Mouse (Mus musculus) forebrain, embryonic 12.5 days (tissue): Measurements from ENCODE around the gene Fam102a. TPM values are rescaled to one million over a fixed set of nuclear protein-coding genes. Genes with fewer than 3 reads are reported as not detected.
A peak's percentile ranks its signal among the peaks of the same experiment; 100 is the strongest.

Source experiments
- ATAC-seq: fragments of 200-750 bp; cut with Nextera tagmentation; 2 replicates; pipeline ENCODE4 v1.8.0; 2017; ENCODE audit warnings: moderate TSS enrichment; ENCODE audit not compliant: low FRiP score
- H3K27ac ChIP-seq: fragments of 300-500 bp; sonication (generic); 2 replicates; pipeline ENCODE4 v1.5.1; 2016; ENCODE audit warnings: mild to moderate bottlenecking
- H3K27me3 ChIP-seq: fragments of 300-500 bp; sonication (generic); 2 replicates; pipeline ENCODE4 v1.6.1; 2016; ENCODE audit warnings: mild to moderate bottlenecking
- H3K36me3 ChIP-seq: fragments of 300-500 bp; sonication (generic); replicated peaks from 2 replicates; pipeline ENCODE4 v1.6.1; 2016; ENCODE audit warnings: mild to moderate bottlenecking
- H3K4me1 ChIP-seq: fragments of 300-500 bp; sonication (generic); 2 replicates; pipeline ENCODE4 v1.6.1; 2016
- H3K4me2 ChIP-seq: fragments of 300-500 bp; sonication (generic); 2 replicates; pipeline ENCODE4 v1.6.1; 2016; ENCODE audit warnings: mild to moderate bottlenecking, moderate library complexity
- H3K4me3 ChIP-seq: fragments of 300-500 bp; sonication (generic); replicated peaks from 2 replicates; pipeline ENCODE4 v1.5.1; 2016; ENCODE audit warnings: mild to moderate bottlenecking
- H3K9ac ChIP-seq: fragments of 300-500 bp; sonication (generic); 2 replicates; pipeline ENCODE4 v1.6.1; 2016; ENCODE audit warnings: mild to moderate bottlenecking
- H3K9me3 ChIP-seq: fragments of 300-500 bp; sonication (generic); 2 replicates; pipeline ENCODE4 v1.6.1; 2016
- WGBS: fragments of 180-500 bp; shearing (Covaris S2); methylation state at CpG from one replicate; pipeline ENCODE4 v1.1.7; 2016; 5-methylcytosine and 5-hydroxymethylcytosine counted together
- polyA plus RNA-seq: library from polyadenylated mRNA; unstranded; fragments of >200 nt; fragmentation: Nextera tagmentation; extraction: Ambion mirVana; gene quantifications from 2 replicates; pipeline ENCODE4 v1.2.1, GENCODE M21; 2016

Gene Fam102a
- polyA plus RNA-seq, 1 experiment from 2014 or later, result 8.7 TPM

DNA sequence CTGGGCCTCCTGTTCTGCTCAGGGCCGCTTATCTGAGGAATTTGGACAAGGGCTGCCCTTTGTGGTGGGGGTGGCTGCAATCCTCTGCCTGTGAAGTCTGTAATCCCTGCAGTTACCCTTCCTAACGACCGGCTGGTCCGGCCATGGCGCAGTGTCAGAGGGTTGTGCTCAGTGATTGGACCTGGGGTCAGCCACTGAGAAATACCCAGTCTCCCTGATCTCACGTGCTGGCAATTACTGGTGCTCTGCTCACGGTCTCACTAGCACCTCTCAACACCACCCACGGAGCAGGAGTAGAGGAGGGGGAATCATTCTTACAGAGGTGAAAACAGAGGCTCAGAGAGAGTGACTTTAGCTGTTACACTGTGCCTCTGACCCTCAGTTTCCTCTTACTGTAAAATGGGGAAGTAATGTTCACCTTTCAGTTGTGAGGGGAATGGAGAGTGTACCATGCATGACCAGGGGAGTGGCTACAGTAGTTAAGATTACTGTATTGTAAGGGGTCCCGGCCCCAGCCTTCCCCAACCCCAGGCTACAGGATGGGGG, 2.3 kb downstream of the Fam102a start:
- 9% methylated on average over 9 of the region's 9 CpGs for WGBS
- peak overlapping the region; percentile 87 for H3K9ac ChIP-seq
- H3K4me3 ChIP-seq, result peak overlapping the region; percentile 93
- H3K27ac ChIP-seq, result 0 out of 2 replicates have a peak overlapping the region, but pooled peaks have one; percentile 43
- no peaks in the 10 kb centered on the region for H3K36me3 ChIP-seq
- H3K27me3 ChIP-seq, result no peaks in the 10 kb centered on the region
- no peak for ATAC-seq
- H3K4me2 ChIP-seq, result peak overlapping the region; percentile 80
- no peaks in the 10 kb centered on the region for H3K9me3 ChIP-seq
- H3K4me1 ChIP-seq, result peaks cover 66% of the 10 kb centered on the region

DNA sequence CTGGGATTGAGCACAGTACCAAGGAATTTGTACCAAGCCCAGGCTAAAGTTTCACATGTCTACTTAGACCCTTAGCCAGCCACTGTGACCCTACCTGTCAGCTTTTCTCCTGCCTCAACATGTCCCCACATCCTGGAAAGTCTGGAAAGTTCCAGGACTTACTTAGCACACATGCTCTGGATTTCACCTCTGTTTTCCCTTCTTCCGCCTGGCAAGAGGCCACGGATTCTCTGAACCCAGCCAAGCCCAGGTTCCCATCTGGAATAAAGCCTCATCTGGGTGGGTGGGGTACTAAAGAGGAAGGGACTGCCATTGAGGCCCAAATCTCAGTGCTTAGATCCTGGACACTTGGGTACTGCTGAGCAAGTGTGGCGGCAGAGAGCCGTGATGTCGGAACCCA, 2.8 kb downstream of the Fam102a start:
- peak overlapping the region; percentile 87; the same call in 1 of the 2 replicates for H3K9ac ChIP-seq
- no peaks in the 10 kb centered on the region for H3K27me3 ChIP-seq
- no peaks in the 10 kb centered on the region for H3K9me3 ChIP-seq
- ATAC-seq, result no peak
- no peak overlapping the region for H3K27ac ChIP-seq
- H3K36me3 ChIP-seq, result no peaks in the 10 kb centered on the region
- WGBS, result 86% methylated on average over 5 of the region's 5 CpGs
- peak overlapping the region; percentile 80 for H3K4me2 ChIP-seq
- H3K4me3 ChIP-seq, result peak overlapping the region; percentile 93
- peaks cover 68% of the 10 kb centered on the region for H3K4me1 ChIP-seq

DNA sequence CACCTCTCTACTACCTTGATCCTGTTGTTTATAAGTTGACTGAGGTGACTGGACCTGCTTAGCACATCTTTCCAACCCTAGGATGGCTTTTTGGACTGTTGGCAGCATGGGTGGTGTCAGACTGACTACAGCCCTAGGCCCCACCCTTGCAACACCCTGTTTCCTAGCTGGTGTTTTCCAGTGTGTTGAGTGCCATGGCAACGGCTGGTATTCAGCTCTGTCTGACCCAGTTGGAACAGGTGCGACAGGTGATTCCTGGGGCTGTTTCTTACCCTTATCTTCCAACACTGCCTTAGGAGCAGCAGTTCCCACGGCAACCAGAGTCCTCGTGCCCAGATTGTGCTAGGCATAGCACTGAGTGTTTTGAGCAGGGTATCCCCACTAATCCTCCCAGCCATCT, 3.3 kb downstream of the Fam102a start:
- Histone ChIP-seq H3K9me3 (no peaks in the 10 kb centered on the region), H3K27me3 (no peaks in the 10 kb centered on the region), H3K4me1 (peaks cover 68% of the 10 kb centered on the region), H3K36me3 (no peaks in the 10 kb centered on the region), H3K4me2 (0 out of 2 replicates have a peak overlapping the region, but pooled peaks have one; percentile 80), H3K4me3 (no peak overlapping the region), H3K9ac (no peak overlapping the region), H3K27ac (no peak overlapping the region)
- no peak for ATAC-seq
- WGBS, result 75% methylated on average over 4 of the region's 4 CpGs

DNA sequence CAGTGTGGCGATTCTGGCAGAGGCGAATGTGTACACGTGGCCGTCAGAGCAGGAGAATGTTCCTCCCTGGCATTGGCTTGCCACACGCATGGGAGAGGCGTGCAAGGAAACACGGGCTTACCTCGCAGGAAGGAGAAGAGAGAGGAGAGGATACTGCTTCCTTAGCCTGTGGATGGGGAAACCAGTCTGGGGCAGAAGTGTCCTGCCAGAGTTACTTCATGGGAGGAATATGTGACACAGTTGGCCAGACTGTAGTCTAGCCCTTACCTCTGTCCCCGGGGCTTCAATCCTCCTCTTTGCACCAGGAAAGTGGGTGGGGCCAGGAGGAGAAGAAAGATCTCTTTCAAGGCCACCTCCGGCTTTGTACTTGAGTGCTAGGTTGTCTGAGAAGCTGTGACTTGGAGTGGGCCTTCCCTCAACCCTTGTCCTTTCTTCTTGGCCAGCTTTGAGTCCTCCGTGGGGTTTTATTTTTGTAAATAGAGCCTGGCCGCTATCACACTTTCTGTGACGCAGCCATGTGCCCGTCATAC, 4.4 kb downstream of the Fam102a start:
- WGBS, result 80% methylated on average over 14 of the region's 14 CpGs
- no peak overlapping the region for H3K27ac ChIP-seq
- no peak overlapping the region for H3K4me3 ChIP-seq

DNA sequence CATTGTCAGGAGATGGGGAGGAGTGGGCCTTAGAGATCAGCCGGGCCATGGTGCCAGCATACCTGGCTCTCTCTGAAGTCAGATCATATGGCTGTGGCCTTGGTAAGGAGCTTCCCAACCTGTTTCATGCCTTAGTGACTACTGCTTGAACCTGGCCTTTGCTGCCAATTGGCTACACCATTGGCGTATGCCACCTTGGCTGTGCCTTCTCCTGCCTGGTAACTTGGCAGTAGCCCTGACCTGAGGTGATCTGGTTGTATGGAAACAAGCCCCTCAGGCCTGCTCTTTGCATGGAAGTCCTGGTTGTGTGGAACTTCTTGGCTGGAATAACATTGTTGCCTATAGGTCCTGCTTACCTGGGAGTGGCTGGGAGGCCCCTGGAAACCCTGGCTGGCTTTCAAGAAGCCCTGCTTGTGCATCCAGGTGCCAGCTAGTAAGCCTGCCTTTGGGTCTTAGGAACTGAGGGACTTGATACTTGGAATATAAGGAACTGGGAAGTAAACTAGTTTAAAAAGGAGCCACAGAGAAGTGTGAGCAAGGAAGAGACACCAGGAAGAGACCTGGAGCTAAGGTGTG, 6.3 kb downstream of the Fam102a start:
- H3K4me3 ChIP-seq, result no peak overlapping the region
- 80% methylated on average over 2 of the region's 2 CpGs for WGBS
- H3K27ac ChIP-seq, result no peak overlapping the region
- H3K9ac ChIP-seq, result no peak overlapping the region
- H3K9me3 ChIP-seq, result no peaks in the 10 kb centered on the region
- no peaks in the 10 kb centered on the region for H3K27me3 ChIP-seq
- H3K36me3 ChIP-seq, result no peaks in the 10 kb centered on the region
- H3K4me2 ChIP-seq, result no peak overlapping the region
- ATAC-seq, result no peak
- peaks cover 48% of the 10 kb centered on the region for H3K4me1 ChIP-seq

More for the DNA sequence above, 4.4 kb downstream of the Fam102a start:
- Histone ChIP-seq H3K36me3 (no peaks in the 10 kb centered on the region), H3K9ac (no peak overlapping the region), H3K4me2 (no peak overlapping the region), H3K27me3 (no peaks in the 10 kb centered on the region), H3K4me1 (peaks cover 59% of the 10 kb centered on the region), H3K9me3 (no peaks in the 10 kb centered on the region)
- ATAC-seq, result no peak

DNA sequence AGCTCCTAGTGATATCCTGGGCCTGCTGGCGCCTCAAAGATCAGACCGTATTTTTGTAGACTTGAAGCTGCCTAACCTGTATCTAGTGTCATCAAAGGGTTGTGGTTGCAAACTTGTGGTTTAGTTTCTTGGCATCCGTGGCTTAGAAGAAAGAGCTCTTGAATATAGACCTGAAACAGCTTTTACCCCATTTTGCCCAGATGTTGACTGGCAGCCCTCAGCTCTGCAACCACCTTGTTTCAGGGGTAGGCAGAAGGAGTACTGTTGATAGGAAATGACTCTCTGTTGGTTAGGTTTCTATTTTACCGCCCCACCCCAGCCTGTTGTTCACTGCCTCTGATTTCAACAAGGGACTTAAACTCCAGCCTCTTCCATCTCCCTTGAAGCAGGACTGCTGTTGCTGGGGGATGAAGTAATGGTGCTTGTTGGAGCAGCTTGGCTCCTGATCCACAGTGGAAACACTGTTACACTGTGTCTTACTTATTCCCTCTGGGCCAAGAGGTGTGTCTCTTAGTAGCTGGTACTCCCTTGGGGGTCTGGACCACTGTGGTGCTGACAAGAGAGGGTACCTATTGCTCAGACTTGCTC, 6.9 kb downstream of the Fam102a start:
- H3K4me1 ChIP-seq, result peaks cover 43% of the 10 kb centered on the region
- H3K4me2 ChIP-seq, result no peak overlapping the region
- H3K9ac ChIP-seq, result no peak overlapping the region
- no peak overlapping the region for H3K27ac ChIP-seq
- no peak overlapping the region for H3K4me3 ChIP-seq
- no peaks in the 10 kb centered on the region for H3K27me3 ChIP-seq
- 96% methylated on average over 4 of the region's 4 CpGs for WGBS
- H3K9me3 ChIP-seq, result no peaks in the 10 kb centered on the region
- H3K36me3 ChIP-seq, result no peaks in the 10 kb centered on the region
- no peak for ATAC-seq

DNA sequence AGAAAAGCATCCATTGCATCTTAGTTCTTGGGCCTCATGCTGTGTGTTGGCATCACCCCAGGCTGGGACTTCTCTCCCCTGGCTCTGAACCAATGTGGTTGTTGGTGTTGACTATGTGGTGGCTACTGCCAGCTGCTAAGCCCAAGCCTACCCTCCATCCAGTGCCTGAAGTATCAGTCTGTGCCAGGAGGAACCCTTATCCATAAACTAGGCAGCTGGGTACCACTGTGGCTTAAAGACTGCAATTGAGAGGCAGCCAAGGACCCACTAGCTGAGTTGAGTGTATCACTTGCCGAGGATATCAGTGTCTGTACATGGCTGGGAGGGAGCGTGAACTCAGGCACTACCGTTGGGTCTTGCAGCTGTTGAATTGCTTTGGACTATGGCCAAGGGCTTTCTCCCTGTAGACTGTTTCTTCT, 7.9 kb downstream of the Fam102a start:
- Histone ChIP-seq H3K36me3 (no peaks in the 10 kb centered on the region), H3K4me1 (peaks cover 36% of the 10 kb centered on the region), H3K9me3 (no peaks in the 10 kb centered on the region), H3K4me2 (no peak overlapping the region), H3K9ac (no peak overlapping the region), H3K4me3 (no peak overlapping the region), H3K27ac (no peak overlapping the region), H3K27me3 (no peaks in the 10 kb centered on the region)
- no peak for ATAC-seq
- WGBS, result 96% methylated on average over 3 of the region's 3 CpGs

DNA sequence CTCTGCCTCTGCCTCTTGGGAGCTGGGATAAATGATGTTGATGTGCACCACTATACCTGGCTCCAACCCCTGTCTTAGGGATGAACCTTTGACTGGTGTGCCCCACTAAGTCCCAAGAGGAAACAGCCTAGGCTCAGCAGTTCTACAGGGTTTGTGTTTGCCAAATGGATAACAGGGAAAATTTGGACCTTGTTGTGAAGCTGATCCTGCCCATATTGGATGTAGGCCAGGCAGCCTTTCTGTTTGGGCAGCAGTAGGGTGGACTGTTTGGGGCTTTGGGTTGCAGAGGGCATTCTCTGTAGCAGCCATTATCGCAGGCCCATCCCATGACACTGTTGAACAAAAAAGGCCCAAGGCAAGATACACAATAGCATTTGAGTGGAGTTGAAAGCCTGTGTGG, 11.8 kb downstream of the Fam102a start:
- H3K4me1 ChIP-seq, result peaks cover 14% of the 10 kb centered on the region
- H3K9me3 ChIP-seq, result no peaks in the 10 kb centered on the region
- no peak overlapping the region for H3K4me3 ChIP-seq
- no peak overlapping the region for H3K9ac ChIP-seq
- WGBS, result 70% methylated on average over 1 of the region's 1 CpGs
- H3K27ac ChIP-seq, result no peak overlapping the region
- ATAC-seq, result no peak
- no peaks in the 10 kb centered on the region for H3K36me3 ChIP-seq
- H3K27me3 ChIP-seq, result no peaks in the 10 kb centered on the region
- H3K4me2 ChIP-seq, result no peak overlapping the region

DNA sequence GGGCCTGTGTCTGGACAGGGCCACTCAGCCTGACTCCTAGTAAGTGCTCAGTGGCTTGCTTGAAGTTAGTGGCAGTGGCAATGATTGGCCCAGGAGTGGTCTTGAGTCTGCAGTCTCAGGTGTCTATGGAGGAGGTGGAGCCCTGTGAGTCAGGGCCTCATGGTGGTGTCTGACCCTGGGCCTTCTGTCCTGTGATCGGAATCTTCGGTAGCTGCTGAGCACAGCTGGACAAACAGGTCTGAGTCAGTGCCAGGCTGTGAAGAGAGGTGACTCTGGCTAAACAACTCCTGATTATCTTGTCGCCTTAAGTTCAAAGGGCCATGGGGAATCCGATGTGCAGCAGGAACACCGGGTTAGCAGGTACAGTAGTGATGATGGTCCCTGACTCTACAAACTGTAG, 12.2 kb downstream of the Fam102a start:
- ATAC-seq, result no peak
- no peaks in the 10 kb centered on the region for H3K9me3 ChIP-seq
- H3K27me3 ChIP-seq, result no peaks in the 10 kb centered on the region
- H3K9ac ChIP-seq, result no peak overlapping the region
- 93% methylated on average over 5 of the region's 5 CpGs for WGBS
- H3K27ac ChIP-seq, result no peak overlapping the region
- no peaks in the 10 kb centered on the region for H3K36me3 ChIP-seq
- H3K4me3 ChIP-seq, result no peak overlapping the region
- H3K4me2 ChIP-seq, result no peak overlapping the region
- H3K4me1 ChIP-seq, result peaks cover 11% of the 10 kb centered on the region

DNA sequence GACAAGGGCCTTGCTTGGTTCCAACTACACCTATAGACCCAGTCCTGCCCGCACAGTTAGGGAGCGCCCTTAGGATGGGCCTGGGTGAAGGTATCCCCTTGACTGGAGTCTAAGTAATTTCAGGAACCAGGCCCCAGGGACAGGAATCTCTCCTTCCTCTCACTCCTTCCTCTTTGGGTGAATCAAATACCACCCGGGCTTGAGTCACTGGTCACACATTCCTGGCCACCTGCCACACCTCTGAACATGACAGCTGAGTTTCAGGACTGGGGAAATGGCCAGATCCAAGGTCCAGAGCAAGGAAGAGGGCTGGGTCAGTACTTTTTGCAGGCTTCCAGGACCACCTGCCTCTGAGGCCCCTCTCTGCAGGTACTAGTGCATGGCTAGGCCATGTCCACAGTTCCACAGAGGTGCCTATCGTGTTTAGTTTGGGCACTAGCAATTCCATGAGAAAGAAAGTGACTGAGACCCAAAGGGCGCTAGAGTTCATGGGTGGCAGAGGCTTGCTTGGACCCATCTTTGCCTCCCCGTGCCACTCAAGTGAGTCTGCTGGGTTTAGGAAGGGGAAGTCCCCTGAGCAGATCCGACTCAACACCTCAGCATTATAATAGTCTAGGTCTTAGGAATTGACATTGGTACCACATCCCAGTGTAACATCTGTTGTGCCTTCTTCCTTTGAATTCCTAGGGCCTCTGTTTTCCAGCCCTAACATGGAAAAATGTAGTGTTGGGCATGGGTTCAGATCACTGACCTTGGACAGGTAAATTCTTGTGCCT, 13.0 kb downstream of the Fam102a start:
- no peak for ATAC-seq
- WGBS, result 91% methylated on average over 7 of the region's 7 CpGs
- no peaks in the 10 kb centered on the region for H3K36me3 ChIP-seq

DNA sequence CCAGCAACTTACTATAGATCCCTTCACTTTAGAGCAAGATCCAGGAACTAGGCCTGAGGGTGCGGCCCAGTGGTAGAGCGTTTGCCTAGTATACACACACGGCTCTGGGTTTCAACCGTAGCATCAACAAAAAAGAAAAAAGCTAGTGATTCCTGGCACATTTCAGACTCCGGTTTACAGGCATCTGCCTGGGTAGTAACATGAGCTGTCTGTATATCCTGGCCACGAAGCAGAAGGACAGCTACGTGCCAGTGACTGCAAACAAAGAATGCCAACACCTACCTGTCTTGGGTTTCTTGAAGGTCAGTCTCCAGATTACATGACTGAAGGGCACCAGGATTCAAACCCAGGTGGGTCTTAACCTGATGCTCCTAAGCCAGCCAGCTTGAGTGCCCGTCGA, 14.0 kb downstream of the Fam102a start:
- Histone ChIP-seq H3K4me2 (no peak overlapping the region), H3K4me1 (peaks cover 9% of the 10 kb centered on the region), H3K9ac (no peak overlapping the region), H3K36me3 (no peaks in the 10 kb centered on the region), H3K4me3 (no peak overlapping the region), H3K27ac (no peak overlapping the region), H3K27me3 (no peaks in the 10 kb centered on the region), H3K9me3 (no peaks in the 10 kb centered on the region)
- ATAC-seq, result no peak
- 89% methylated on average over 9 of the region's 9 CpGs for WGBS

More for the DNA sequence above, 13.0 kb downstream of the Fam102a start:
- no peak overlapping the region for H3K4me3 ChIP-seq
- H3K9me3 ChIP-seq, result no peaks in the 10 kb centered on the region
- peaks cover 9% of the 10 kb centered on the region for H3K4me1 ChIP-seq
- no peaks in the 10 kb centered on the region for H3K27me3 ChIP-seq
- H3K27ac ChIP-seq, result no peak overlapping the region
- H3K4me2 ChIP-seq, result no peak overlapping the region
- no peak overlapping the region for H3K9ac ChIP-seq

DNA sequence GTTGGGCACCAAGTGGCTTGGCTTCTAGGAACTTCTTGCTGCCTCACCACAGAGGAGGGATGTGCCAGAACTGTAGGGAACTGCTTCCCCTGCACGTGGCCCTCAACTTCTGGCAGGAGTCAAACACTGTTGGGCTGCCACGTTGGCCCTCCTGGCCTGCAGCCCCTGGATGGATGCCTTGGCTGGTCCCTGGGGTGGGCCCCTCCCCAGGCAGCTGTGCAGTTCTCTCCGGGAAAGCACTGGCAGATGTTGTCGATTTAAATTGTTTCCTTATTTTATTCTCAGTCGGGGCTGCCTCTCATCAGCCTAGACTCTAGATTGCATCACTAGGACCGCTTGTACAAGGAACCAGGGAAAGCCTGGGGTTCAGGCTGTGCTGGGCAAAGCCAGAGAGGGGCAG, 14.6 kb downstream of the Fam102a start:
- WGBS, result 79% methylated on average over 6 of the region's 6 CpGs
- H3K4me2 ChIP-seq, result no peak overlapping the region
- no peaks in the 10 kb centered on the region for H3K27me3 ChIP-seq
- H3K9ac ChIP-seq, result no peak overlapping the region
- ATAC-seq, result no peak
- H3K4me1 ChIP-seq, result peaks cover 9% of the 10 kb centered on the region
- no peaks in the 10 kb centered on the region for H3K9me3 ChIP-seq
- no peaks in the 10 kb centered on the region for H3K36me3 ChIP-seq
- no peak overlapping the region for H3K4me3 ChIP-seq
- H3K27ac ChIP-seq, result no peak overlapping the region
